Mouse (Mus musculus) megakaryocyte, embryonic 14.5 days (primary cell): ENCODE results near the gene Prss36.

Experiments
- FLI1 ChIP-seq: IDR thresholded peaks from 2 replicates; pipeline ENCODE4 v1.6.1; 2012; ENCODE audit warnings: low read length, inconsistent platforms, mixed read lengths
- GATA1 ChIP-seq: IDR thresholded peaks from 3 replicates; pipeline ENCODE4 v1.6.1; 2012; ENCODE audit warnings: mixed read lengths, low read length, inconsistent platforms, borderline replicate concordance

GRCm38 (mm10) chr7:127926846-127927245 is 19.7 kb downstream of the Prss36 start:
- TF ChIP-seq GATA1, result no peak
- no peak for TF ChIP-seq FLI1
